In the genomic region with DNA sequence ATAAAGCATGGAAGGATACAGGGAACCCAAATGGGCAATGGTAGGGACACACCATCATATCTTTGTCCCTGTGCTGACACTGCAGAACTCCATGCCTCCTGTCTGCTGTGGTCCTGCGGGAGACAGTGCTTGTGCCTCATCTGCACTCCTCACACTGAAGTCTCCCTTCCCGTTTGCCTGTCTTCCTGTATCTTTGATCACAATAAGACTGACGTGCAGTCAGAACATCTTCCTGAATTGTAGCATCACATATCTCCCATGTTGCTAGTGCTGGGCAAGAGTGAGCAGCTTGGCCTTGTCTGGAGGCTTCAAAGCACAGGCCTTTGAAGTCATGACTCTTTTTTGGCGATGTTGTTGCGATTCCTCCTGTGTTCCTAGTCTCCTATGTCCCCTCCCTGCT, we compare ENCODE assay signal across 14 mouse cellular contexts.
A peak's percentile ranks its signal among the peaks of the same experiment; 100 is the strongest.
DNase-seq lines count a peak whose midpoint lies in the region; ATAC-seq and TF ChIP-seq lines count a peak whose summit lies in the region.
"Had no signal": no experiment of that assay in that cellular context is flagged by ENCODE, and none has a peak within 500 bp of the region (broad histone marks: within the 10 kb centered on the region; RNA-seq: fewer than 3 reads in every experiment).

No protein-coding gene starts in this region.

- TF ChIP-seq CTCF in midbrain, postnatal 0 days (IDR thresholded peaks at IDR 0.05): no peak
- TF ChIP-seq CTCF in forebrain, postnatal 0 days (IDR thresholded peaks at IDR 0.05; ENCODE audit: low read depth): no peak

- no peaks in the 10 kb centered on the region for H3K9me3 ChIP-seq in midbrain, embryonic 11.5 days (ENCODE audit: control insufficient read depth, low read length)
- no peaks in the 10 kb centered on the region for H3K9me3 ChIP-seq in midbrain, postnatal 0 days (ENCODE audit: low read length)
- no peaks in the 10 kb centered on the region for H3K9me3 ChIP-seq in forebrain, postnatal 0 days (ENCODE audit: low read length)
- no peaks in the 10 kb centered on the region for H3K9me3 ChIP-seq in midbrain, embryonic 13.5 days

- no peak overlapping the region for H3K4me2 ChIP-seq in midbrain, embryonic 11.5 days
- no peak overlapping the region for H3K4me2 ChIP-seq in midbrain, postnatal 0 days (ENCODE audit: low read depth, low read length, poor library complexity, severe bottlenecking)
- H3K4me2 ChIP-seq in forebrain, postnatal 0 days (ENCODE audit: low read depth): no peak overlapping the region
- H3K4me2 ChIP-seq in midbrain, embryonic 13.5 days (replicated peaks): no peak overlapping the region

- no peak for ATAC-seq in midbrain, embryonic 11.5 days (ENCODE audit: low FRiP score)
- no peak for ATAC-seq in midbrain, postnatal 0 days (ENCODE audit: low FRiP score)
- no peak for ATAC-seq in forebrain, postnatal 0 days
- ATAC-seq in midbrain, embryonic 13.5 days: no peak
- ATAC-seq: CD4-positive, CD25-positive, alpha-beta regulatory T cell, adult 4 months had no signal

- peak; percentile 71 for DNase-seq in midbrain, embryonic 11.5 days (ENCODE audit: low spot score, missing footprints)
- no peak for DNase-seq in midbrain, postnatal 0 days (ENCODE audit: low spot score)
- no peak for DNase-seq in forebrain, postnatal 0 days
- no peak for DNase-seq in natural killer cell, adult 2 months (ENCODE audit: low spot score in 2 of 2)
- DNase-seq in adrenal gland, postnatal 25 days: no peak
- no peak for DNase-seq in adrenal gland, postnatal 4 days (ENCODE audit: low spot score in 2 of 2)
- DNase-seq: adrenal gland, adult 8-10 months; kidney, adult 2 months; kidney, postnatal 36 days; lung, postnatal 10 days; right cerebral cortex, postnatal 25 days had no signal

- H3K27ac ChIP-seq in midbrain, embryonic 11.5 days (ENCODE audit: low read depth, low read length): 0 out of 2 replicates have a peak overlapping the region, but pooled peaks have one; percentile 14
- no peak overlapping the region for H3K27ac ChIP-seq in midbrain, postnatal 0 days (ENCODE audit: low read depth, low read length)
- H3K27ac ChIP-seq in forebrain, postnatal 0 days (ENCODE audit: low read depth, low read length): peak overlapping the region; percentile 36; the same call in 1 of the 2 replicates
- H3K27ac ChIP-seq in midbrain, embryonic 13.5 days: peak overlapping the region; percentile 67
- H3K27ac ChIP-seq: liver, embryonic 14.5 days had no signal

- no peak overlapping the region for H3K9ac ChIP-seq in midbrain, embryonic 11.5 days (ENCODE audit: low read length)
- no peak overlapping the region for H3K9ac ChIP-seq in midbrain, postnatal 0 days (replicated peaks; ENCODE audit: low read length, poor library complexity, severe bottlenecking)
- H3K9ac ChIP-seq in forebrain, postnatal 0 days: no peak overlapping the region
- no peak overlapping the region for H3K9ac ChIP-seq in midbrain, embryonic 13.5 days (replicated peaks)
- H3K9ac ChIP-seq: liver, embryonic 14.5 days had no signal

- 74% methylated on average over 5 of the region's 5 CpGs for WGBS in midbrain, embryonic 11.5 days
- WGBS in midbrain, postnatal 0 days: 51% methylated on average over 5 of the region's 5 CpGs
- 63% methylated on average over 5 of the region's 5 CpGs for WGBS in forebrain, postnatal 0 days
- 71% methylated on average over 5 of the region's 5 CpGs for WGBS in midbrain, embryonic 13.5 days

- no peaks in the 10 kb centered on the region for H3K36me3 ChIP-seq in midbrain, embryonic 11.5 days (ENCODE audit: control insufficient read depth, insufficient read depth, low read length)
- H3K36me3 ChIP-seq in midbrain, postnatal 0 days (ENCODE audit: insufficient read depth, low read length): no peaks in the 10 kb centered on the region
- no peaks in the 10 kb centered on the region for H3K36me3 ChIP-seq in forebrain, postnatal 0 days (ENCODE audit: insufficient read depth)
- no peaks in the 10 kb centered on the region for H3K36me3 ChIP-seq in midbrain, embryonic 13.5 days

- peaks cover 10% of the 10 kb centered on the region; the same call in 1 of the 2 replicates for H3K4me1 ChIP-seq in midbrain, embryonic 11.5 days (ENCODE audit: control insufficient read depth, insufficient read depth, low read length)
- H3K4me1 ChIP-seq in midbrain, postnatal 0 days (ENCODE audit: insufficient read depth, low read length): peaks cover 10% of the 10 kb centered on the region; the same call in 1 of the 2 replicates
- H3K4me1 ChIP-seq in forebrain, postnatal 0 days (ENCODE audit: insufficient read depth): peaks cover 29% of the 10 kb centered on the region
- peaks cover 66% of the 10 kb centered on the region for H3K4me1 ChIP-seq in midbrain, embryonic 13.5 days (replicated peaks)

- no peaks in the 10 kb centered on the region for H3K27me3 ChIP-seq in midbrain, embryonic 11.5 days (ENCODE audit: control insufficient read depth, insufficient read depth, low read length)
- no peaks in the 10 kb centered on the region for H3K27me3 ChIP-seq in midbrain, postnatal 0 days (ENCODE audit: insufficient read depth, low read length)
- no peaks in the 10 kb centered on the region for H3K27me3 ChIP-seq in forebrain, postnatal 0 days (ENCODE audit: insufficient read depth, low read length)
- H3K27me3 ChIP-seq in midbrain, embryonic 13.5 days: no peaks in the 10 kb centered on the region

- no peak overlapping the region for H3K4me3 ChIP-seq in midbrain, embryonic 11.5 days (ENCODE audit: low read depth, low read length)
- H3K4me3 ChIP-seq in midbrain, postnatal 0 days (ENCODE audit: low read depth, low read length): no peak overlapping the region
- H3K4me3 ChIP-seq in forebrain, postnatal 0 days (ENCODE audit: low read depth, low read length): no peak overlapping the region
- H3K4me3 ChIP-seq in midbrain, embryonic 13.5 days (replicated peaks): no peak overlapping the region
